Mouse (Mus musculus): ENCODE data around the gene Ctrb1.

- TF ChIP-seq TAL1 (IDR thresholded peaks at IDR 0.05; ENCODE audit: low read length) (no peak), GATA1 (IDR thresholded peaks at IDR 0.05; ENCODE audit: low read length) (no peak)
These were observed 48.8 kb upstream of the Ctrb1 start for GRCm38 (mm10) chr8:111739604-111740003.

Measured in erythroblast, embryonic 14.5 days (primary cell).